Mouse (Mus musculus) CH12.LX (cell line): ENCODE measurements around the gene Comt. TPM values are rescaled to one million over a fixed set of nuclear protein-coding genes. Genes with fewer than 3 reads are reported as not detected.
A peak's percentile ranks its signal among the peaks of the same experiment; 100 is the strongest.

ENCODE experiments used
- DNase-seq: peaks from one replicate; pipeline ENCODE4 v3.0.0-alpha.2; 2013; ENCODE audit errors: extremely low read depth
- H3K27ac ChIP-seq: 2 replicates; pipeline ENCODE4 v1.5.1; 2012; ENCODE audit warnings: low read depth, mild to moderate bottlenecking, control low read depth, moderate library complexity; ENCODE audit not compliant: insufficient read depth
- H3K27me3 ChIP-seq: replicated peaks from 2 replicates; pipeline ENCODE3; 2012; ENCODE audit warnings: inconsistent platforms
- H3K36me3 ChIP-seq, 2 experiments: replicated peaks in 1 of 2; 2 replicates each; pipeline versions ENCODE3 to v1.6.1; 2012; ENCODE audit warnings: inconsistent platforms in 1 of 2, low read length in 1 of 2, mild to moderate bottlenecking in 1 of 2, mixed read lengths in 1 of 2, moderate library complexity in 1 of 2; ENCODE audit not compliant: control insufficient read depth in 1 of 2, insufficient read depth in 1 of 2
- H3K4me1 ChIP-seq, 2 experiments: 2 replicates each; pipeline ENCODE4 v1.6.1; 2012; ENCODE audit warnings: inconsistent platforms in 1 of 2, moderate library complexity in 1 of 2; ENCODE audit not compliant: insufficient read depth in 2 of 2, control insufficient read depth in 1 of 2
- H3K4me2 ChIP-seq: 2 replicates; pipeline ENCODE4 v1.6.1; 2012; ENCODE audit warnings: low read depth, mild to moderate bottlenecking, control low read depth; ENCODE audit not compliant: poor library complexity, insufficient read depth, severe bottlenecking
- H3K4me3 ChIP-seq, 3 experiments: fragments of 150-350 bp in 1 of 3; sonication (generic) in 1 of 3; replicated peaks in 1 of 3; 2 replicates each; pipeline versions ENCODE3 to v1.5.1; 2011 to 2012; ENCODE audit warnings: low read depth in 2 of 3, low read length in 2 of 3, mild to moderate bottlenecking in 2 of 3, moderate library complexity in 2 of 3, control low read depth in 1 of 3, improper control_type of control experiment in 1 of 3, inconsistent platforms in 1 of 3, mixed read lengths in 1 of 3; ENCODE audit not compliant: poor library complexity in 1 of 3
- H3K79me2 ChIP-seq: replicated peaks from 2 replicates; pipeline ENCODE4 v1.6.1; 2012; ENCODE audit warnings: mild to moderate bottlenecking, moderate library complexity; ENCODE audit not compliant: control insufficient read depth, poor library complexity, insufficient read depth, severe bottlenecking; ENCODE audit errors: extremely low read depth
- H3K9ac ChIP-seq: 2 replicates; pipeline ENCODE4 v1.6.1; 2012; ENCODE audit warnings: low read depth, mild to moderate bottlenecking, control low read depth, moderate library complexity; ENCODE audit not compliant: insufficient read depth
- H3K9me3 ChIP-seq: replicated peaks from 2 replicates; pipeline ENCODE3; 2012; ENCODE audit warnings: low read length, inconsistent platforms, mixed read lengths
- BHLHE40 ChIP-seq: IDR thresholded peaks from 2 replicates; pipeline ENCODE4 v1.6.1; 2011; ENCODE audit warnings: mild to moderate bottlenecking, low read depth, low read length, improper control_type of control experiment
- CHD1 ChIP-seq: IDR thresholded peaks from 2 replicates; pipeline ENCODE4 v1.6.1; 2012; ENCODE audit warnings: low read depth, low read length, improper control_type of control experiment, inconsistent platforms
- CHD2 ChIP-seq: IDR thresholded peaks from 2 replicates; pipeline ENCODE4 v1.6.1; 2011; ENCODE audit warnings: low read length, improper control_type of control experiment
- CTCF ChIP-seq, 2 experiments: IDR thresholded peaks in 1 of 2; conservative IDR thresholded peaks in 1 of 2; 2 replicates each; pipeline ENCODE4 v1.5.1; 2011 to 2012; ENCODE audit warnings: low read depth in 2 of 2, low read length in 2 of 2, improper control_type of control experiment in 1 of 2, inconsistent platforms in 1 of 2, mild to moderate bottlenecking in 1 of 2, moderate library complexity in 1 of 2
- E2F4 ChIP-seq: IDR thresholded peaks from 2 replicates; pipeline ENCODE4 v1.6.1; 2011; ENCODE audit warnings: low read depth, low read length, improper control_type of control experiment; ENCODE audit not compliant: insufficient replicate concordance
- ELF1 ChIP-seq: IDR thresholded peaks from 2 replicates; pipeline ENCODE4 v1.6.1; 2014; ENCODE audit warnings: low read depth, mild to moderate bottlenecking, inconsistent platforms, low read length, improper control_type of control experiment
- EP300 ChIP-seq: IDR thresholded peaks from 2 replicates; pipeline ENCODE4 v1.6.1; 2011; ENCODE audit warnings: low read length, improper control_type of control experiment
- HCFC1 ChIP-seq: IDR thresholded peaks from 2 replicates; pipeline ENCODE4 v1.6.1; 2012; ENCODE audit warnings: low read depth, mild to moderate bottlenecking, inconsistent platforms, low read length, improper control_type of control experiment
- MAFK ChIP-seq: IDR thresholded peaks from 2 replicates; pipeline ENCODE4 v1.6.1; 2011; ENCODE audit warnings: low read length, improper control_type of control experiment; ENCODE audit not compliant: insufficient replicate concordance
- MAX ChIP-seq: IDR thresholded peaks from 2 replicates; pipeline ENCODE4 v1.6.1; 2011; ENCODE audit warnings: low read length, improper control_type of control experiment
- MAZ ChIP-seq: IDR thresholded peaks from 2 replicates; pipeline ENCODE4 v1.6.1; 2012; ENCODE audit warnings: low read depth, mild to moderate bottlenecking, inconsistent platforms, low read length, improper control_type of control experiment, moderate library complexity
- MEF2A ChIP-seq: IDR thresholded peaks from 2 replicates; pipeline ENCODE4 v1.6.1; 2014; ENCODE audit warnings: low read depth, mild to moderate bottlenecking, inconsistent platforms, low read length, improper control_type of control experiment, borderline replicate concordance
- MXI1 ChIP-seq: IDR thresholded peaks from 2 replicates; pipeline ENCODE4 v1.6.1; 2011; ENCODE audit warnings: mild to moderate bottlenecking, low read depth, low read length, improper control_type of control experiment
- NELFE ChIP-seq: IDR thresholded peaks from 2 replicates; pipeline ENCODE4 v1.6.1; 2011; ENCODE audit warnings: low read depth, low read length, improper control_type of control experiment
- PAX5 ChIP-seq: IDR thresholded peaks from 2 replicates; pipeline ENCODE4 v1.6.1; 2012; ENCODE audit warnings: low read length, inconsistent platforms, mixed read lengths
- POLR2A ChIP-seq: IDR thresholded peaks from 2 replicates; pipeline ENCODE4 v1.6.1; 2011; ENCODE audit warnings: low read depth, mild to moderate bottlenecking, improper control_type of control experiment, low read length
- RAD21 ChIP-seq: IDR thresholded peaks from 2 replicates; pipeline ENCODE4 v1.6.1; 2011; ENCODE audit warnings: low read depth, mild to moderate bottlenecking, low read length, improper control_type of control experiment, moderate library complexity
- SIN3A ChIP-seq: IDR thresholded peaks from 2 replicates; pipeline ENCODE4 v1.6.1; 2012; ENCODE audit warnings: low read length, improper control_type of control experiment, inconsistent platforms
- SMC3 ChIP-seq: IDR thresholded peaks from 2 replicates; pipeline ENCODE4 v1.6.1; 2011; ENCODE audit warnings: low read depth, low read length, improper control_type of control experiment
- TBP ChIP-seq: conservative IDR thresholded peaks from 2 replicates; pipeline ENCODE4 v1.6.1; 2011; ENCODE audit warnings: low read depth, low read length, improper control_type of control experiment
- TCF12 ChIP-seq: IDR thresholded peaks from 2 replicates; pipeline ENCODE4 v1.6.1; 2014; ENCODE audit warnings: low read depth, mild to moderate bottlenecking, inconsistent platforms, low read length, improper control_type of control experiment
- UBTF ChIP-seq: IDR thresholded peaks from 2 replicates; pipeline ENCODE4 v1.6.1; 2012; ENCODE audit warnings: low read depth, mild to moderate bottlenecking, inconsistent platforms, low read length, improper control_type of control experiment, moderate library complexity
- USF1 ChIP-seq: IDR thresholded peaks from 2 replicates; pipeline ENCODE4 v1.6.1; 2014; ENCODE audit warnings: low read depth, mild to moderate bottlenecking, inconsistent platforms, low read length, improper control_type of control experiment
- ZC3H11A ChIP-seq: IDR thresholded peaks from 2 replicates; pipeline ENCODE4 v1.6.1; 2012; ENCODE audit warnings: low read depth, mild to moderate bottlenecking, inconsistent platforms, low read length, improper control_type of control experiment
- ZKSCAN1 ChIP-seq: IDR thresholded peaks from 2 replicates; pipeline ENCODE4 v1.6.1; 2012; ENCODE audit warnings: low read depth, inconsistent platforms, low read length, improper control_type of control experiment, borderline replicate concordance
- ZMIZ1 ChIP-seq: IDR thresholded peaks from 2 replicates; pipeline ENCODE4 v1.6.1; 2012; ENCODE audit warnings: low read depth, mild to moderate bottlenecking, inconsistent platforms, low read length, improper control_type of control experiment
- dilution Hi-C: fragments of 300-500 bp; cut with MboI; formaldehyde crosslinking; loops from 2 replicates; pipeline ENCODE4 v1.14.3; 2020; ENCODE audit warnings: low sequenced_read_pairs; ENCODE audit not compliant: extremely low pct_unique_long_range_greater_than_20kb, extremely low pct_ligation_motif_present
- in situ Hi-C: fragments of 300-500 bp; cut with MboI; formaldehyde crosslinking; loops from 3 replicates; pipeline ENCODE4 v1.14.3; 2019; ENCODE audit warnings: low sequenced_read_pairs, low pct_ligation_motif_present, low pct_unique_long_range_greater_than_20kb, mixed read lengths
- polyA plus RNA-seq: library from polyadenylated mRNA; unstranded; fragments of >175 nt; gene quantifications from 2 replicates; pipeline ENCODE4 v1.2.1, GENCODE M21; 2012; ENCODE audit warnings: low read depth; ENCODE audit not compliant: insufficient read length
- total RNA-seq, 2 experiments: library from RNA; depleted of rRNA; stranded (reverse); fragments of 300-350 nt in 1 of 2; fragments of >200 nt in 1 of 2; gene quantifications; 2 replicates each; pipeline ENCODE4 v1.2.3; 2012 to 2014

Comt gene
- total and polyA plus RNA-seq, 3 experiments = 74.0 to 91.6 (median 84.8) TPM

GRCm38 (mm10) chr16:18393595-18393994 is 33.1 kb downstream of the Comt start:
- no peak for DNase-seq
- H3K27me3 ChIP-seq = peaks cover 15% of the 10 kb centered on the region
- no peak overlapping the region for H3K27ac ChIP-seq
- H3K36me3 ChIP-seq = peaks cover 0 to 11% of the 10 kb centered on the region in 2 experiments
- no peak overlapping the region for H3K4me2 ChIP-seq
- no peaks in the 10 kb centered on the region for H3K9me3 ChIP-seq
- H3K79me2 ChIP-seq = no peaks in the 10 kb centered on the region
- H3K4me3 ChIP-seq = no peak overlapping the region
- dilution Hi-C loops (no loop called here), in situ Hi-C loops (no loop called here)
- H3K4me1 ChIP-seq = peaks cover 18 to 42% of the 10 kb centered on the region in 2 experiments
- no peak overlapping the region for H3K9ac ChIP-seq
- TF ChIP-seq BHLHE40 (no peak), ZKSCAN1 (no peak), HCFC1 (no peak), CHD2 (no peak), USF1 (no peak), MAZ (no peak), CTCF (conservative IDR thresholded peaks at IDR 0.05 in 1 of 2, IDR thresholded peaks at IDR 0.05 in 1 of 2; ENCODE audit: low read depth in 2 of 2, low read length in 2 of 2) (no peak), ELF1 (no peak), MXI1 (no peak), EP300 (no peak), PAX5 (no peak), ZC3H11A (no peak)

DNA sequence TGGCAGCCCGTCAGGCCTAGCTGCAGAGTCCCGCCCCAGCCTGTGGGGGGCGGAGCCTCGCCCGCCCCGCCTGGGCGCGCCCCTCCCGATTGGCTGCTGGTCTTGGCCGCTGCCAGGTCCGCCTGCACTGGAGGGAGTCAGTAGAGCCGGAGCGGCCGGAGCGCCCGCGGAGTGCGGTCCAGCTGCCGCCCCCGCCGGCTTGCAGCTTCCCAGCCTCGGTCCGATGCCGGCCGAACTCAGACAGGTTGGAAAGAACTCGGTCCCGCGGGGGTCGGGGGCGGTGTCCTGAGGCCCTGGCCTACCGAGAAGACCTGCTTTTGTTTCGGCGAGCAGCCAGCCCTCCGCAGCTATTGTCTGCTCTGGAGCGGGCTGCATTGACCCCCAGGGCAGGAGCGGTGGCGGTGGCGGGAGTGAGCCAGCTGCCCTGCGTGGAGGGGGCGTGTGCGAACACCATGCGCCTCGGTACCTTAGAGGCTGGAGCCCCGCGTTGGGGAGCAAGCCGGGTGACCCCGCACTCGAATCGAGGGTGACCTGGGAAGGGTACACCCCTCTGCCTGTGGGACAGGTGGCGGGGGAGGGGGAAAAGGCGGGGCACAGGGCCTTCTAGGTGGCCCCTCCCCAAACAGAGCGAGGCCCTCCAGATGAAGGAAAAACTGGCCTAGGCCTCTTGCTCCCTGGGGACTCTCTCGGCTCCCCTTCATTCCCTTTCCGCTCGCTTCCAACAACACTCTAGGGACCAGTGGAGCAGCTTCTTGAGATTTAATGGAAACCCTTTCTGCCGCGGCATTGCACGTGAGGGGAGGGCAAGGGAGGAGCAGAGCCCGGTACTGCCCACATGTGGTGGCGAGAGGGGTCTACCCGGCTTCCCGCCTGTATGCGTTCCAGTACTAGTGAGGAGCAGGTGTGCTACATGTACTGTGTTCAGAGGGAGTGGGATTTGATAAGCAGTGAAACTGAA is 33.9 kb downstream of the Comt start:
- Histone ChIP-seq H3K27me3 (peaks cover 15% of the 10 kb centered on the region), H3K9me3 (no peaks in the 10 kb centered on the region), H3K4me3 (peak overlapping the region; percentile 56 to 75 (median 58)), H3K4me2 (peak overlapping the region; percentile 97), H3K9ac (peak overlapping the region; percentile 61), H3K27ac (no peak overlapping the region), H3K79me2 (no peaks in the 10 kb centered on the region)
- dilution Hi-C loops = no loop called here
- TF ChIP-seq BHLHE40 = peak; percentile 99
- peak; percentile 76 for TF ChIP-seq SIN3A
- peak; percentile 35; the same call in 1 of the 2 replicates for TF ChIP-seq MEF2A
- TF ChIP-seq NELFE = peak; percentile 64
- peak in 1 of 2 experiments; percentile 67; a peak in 2 of 4 replicates for TF ChIP-seq CTCF (conservative IDR thresholded peaks at IDR 0.05 in 1 of 2, IDR thresholded peaks at IDR 0.05 in 1 of 2; ENCODE audit: low read depth in 2 of 2, low read length in 2 of 2)
- TF ChIP-seq TBP = no peak
- peak; percentile 65 for TF ChIP-seq POLR2A
- TF ChIP-seq CHD2 = no peak
- TF ChIP-seq SMC3 = peak; percentile 52
- TF ChIP-seq ZMIZ1 = peak; percentile 63; the same call in 1 of the 2 replicates
- TF ChIP-seq MAFK = no peak
- TF ChIP-seq UBTF = peak; percentile 90
- TF ChIP-seq RAD21 = peak; percentile 26
- peak; percentile 19; the same call in 1 of the 2 replicates for TF ChIP-seq MAX
- TF ChIP-seq TCF12 = 0 out of 2 replicates have a peak, but pooled peaks have one; percentile 44
- no peak for TF ChIP-seq CHD1
- peak; percentile 74; the same call in 1 of the 2 replicates for TF ChIP-seq MAZ
- TF ChIP-seq E2F4 = no peak
- TF ChIP-seq MXI1 = peak; percentile 76
- TF ChIP-seq, all 38 proteins: peak for 14
- H3K36me3 ChIP-seq = peaks cover 0 to 5% of the 10 kb centered on the region in 2 experiments
- in situ Hi-C loops = no loop called here
- peak; percentile 82 for DNase-seq
- H3K4me1 ChIP-seq = peaks cover 20 to 44% of the 10 kb centered on the region in 2 experiments
